Mouse (Mus musculus) hematopoietic stem cell, adult 5-6 weeks (primary cell): ENCODE results near the gene Rnf214. TPM values are rescaled to one million over a fixed set of nuclear protein-coding genes. Genes with fewer than 3 reads are reported as not detected.
A peak's percentile ranks its signal among the peaks of the same experiment; 100 is the strongest.

ENCODE experiments used
- ATAC-seq, 2 experiments: fragments of 125-278 bp in 1 of 2; replicated peaks in 1 of 2; 2 replicates each; pipeline ENCODE4 v1.8.0; 2016 to 2017; ENCODE audit warnings: inconsistent platforms in 2 of 2, mild to moderate bottlenecking in 2 of 2, moderate number of reproducible peaks in 2 of 2, low read depth in 1 of 2, moderate TSS enrichment in 1 of 2; ENCODE audit not compliant: low FRiP score in 2 of 2, poor library complexity in 2 of 2, severe bottlenecking in 2 of 2, insufficient read depth in 1 of 2, low TSS enrichment in 1 of 2
- total RNA-seq: library from RNA; stranded (forward); fragments of 172-1452, 232-1000 nt; gene quantifications from 2 replicates; pipeline ENCODE4 v1.2.3, GENCODE M21; 2017

Rnf214 gene
- total RNA-seq = 34.0 and 64.6 TPM in 2 replicates

DNA sequence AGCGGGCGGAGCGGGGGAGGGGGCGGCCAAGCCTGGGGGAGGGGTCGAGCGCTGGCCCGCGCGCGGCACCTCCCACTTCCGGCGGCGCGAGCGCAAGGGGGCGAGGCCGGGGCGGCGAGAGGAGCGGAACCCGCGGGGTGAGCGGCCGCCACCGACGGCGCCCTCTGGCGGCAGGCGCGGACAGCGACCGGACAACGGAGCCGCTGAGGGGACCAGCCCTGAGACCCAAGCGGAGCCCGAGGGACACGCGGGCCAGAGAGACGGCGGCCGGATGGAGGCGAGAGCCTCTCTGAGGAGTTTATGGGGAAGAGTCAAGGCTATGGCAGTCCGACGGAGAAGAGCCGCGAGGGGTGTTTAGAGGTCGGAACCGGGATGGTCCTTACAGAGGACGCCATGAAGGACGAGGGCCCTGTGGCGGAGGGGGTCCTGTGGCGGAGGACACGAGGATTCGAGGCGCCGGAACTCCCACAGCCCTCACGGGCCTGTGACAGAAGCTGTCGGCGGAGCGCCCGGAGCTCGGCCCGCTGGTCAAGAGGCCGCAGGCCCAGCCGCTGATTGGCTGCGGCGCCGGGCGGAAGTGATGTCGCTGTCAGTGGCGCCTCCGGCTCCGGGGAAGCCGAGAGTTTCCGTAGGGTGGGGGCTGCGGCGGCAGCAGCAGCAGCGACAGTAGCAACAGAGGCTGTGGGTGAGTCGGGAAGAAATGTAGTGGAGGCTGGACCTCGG, at the start of gene Rnf214, which contains the start of gene Pcsk7:
TSS of gene Rnf214 (minus strand) at position 557 of the 723 bp plus-strand sequence.
TSS of gene Pcsk7 (plus strand) at position 143 of the 723 bp plus-strand sequence.
- ATAC-seq = peak; percentile 69 to 84

GRCm38 (mm10) chr9:45955107-45955963, 48.6 kb upstream of the Rnf214 start, which contains the start of gene Sidt2:
Sidt2 (minus strand) TSS chr9:45955258.
- peak; percentile 82 to 87 for ATAC-seq

- peak in 1 of 2 experiments; percentile 25; a peak in 1 of 4 replicates for ATAC-seq
Observed at GRCm38 (mm10) chr9:45954294-45955106, 47.8 kb upstream of the Rnf214 start.

- ATAC-seq = 0 out of 4 replicates have a peak, but pooled peaks of 1 of the 2 experiments have one; percentile 3
Observed at GRCm38 (mm10) chr9:45953511-45954293, 47.0 kb upstream of the Rnf214 start.

DNA sequence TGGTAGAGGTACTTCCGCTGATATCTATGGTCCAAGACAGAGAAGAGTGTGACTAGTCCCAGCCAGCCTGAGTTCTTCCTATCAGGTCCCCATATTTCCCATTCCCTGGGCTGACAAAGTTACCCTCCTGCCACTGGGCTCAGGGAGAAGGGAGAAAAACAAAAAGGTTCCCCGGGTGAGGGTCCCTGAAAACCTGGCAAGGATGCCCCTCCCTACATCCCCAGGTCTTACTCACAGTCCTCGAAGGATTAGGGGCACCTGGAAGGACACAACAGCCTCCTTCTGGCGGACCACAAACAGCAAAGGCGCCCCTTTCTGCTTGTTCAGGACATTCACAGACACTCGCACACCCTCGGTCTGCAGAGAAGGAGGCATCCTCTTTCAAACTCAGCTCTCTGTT, 46.2 kb upstream of the Rnf214 start:
- no peak for ATAC-seq

GRCm38 (mm10) chr9:45952057-45952456, 45.3 kb upstream of the Rnf214 start:
- ATAC-seq = no peak

DNA sequence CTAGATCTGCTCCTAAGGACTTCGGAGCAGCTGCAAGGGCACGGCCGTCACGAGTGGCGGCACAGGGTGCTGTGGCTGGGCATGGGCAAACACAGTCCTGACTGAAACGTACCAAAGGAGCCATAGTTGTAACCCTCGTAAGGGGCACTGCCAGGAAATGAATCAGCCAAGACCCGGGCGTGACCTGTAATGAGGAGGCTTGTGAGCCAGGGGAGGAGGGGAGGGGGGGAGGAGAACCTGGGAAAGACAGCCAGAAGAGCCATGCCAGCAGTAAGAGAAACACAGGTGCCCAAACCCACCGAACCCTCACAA, 40.1 kb upstream of the Rnf214 start:
- ATAC-seq = no peak

GRCm38 (mm10) chr9:45946182-45946871, 39.6 kb upstream of the Rnf214 start:
- no peak for ATAC-seq

DNA sequence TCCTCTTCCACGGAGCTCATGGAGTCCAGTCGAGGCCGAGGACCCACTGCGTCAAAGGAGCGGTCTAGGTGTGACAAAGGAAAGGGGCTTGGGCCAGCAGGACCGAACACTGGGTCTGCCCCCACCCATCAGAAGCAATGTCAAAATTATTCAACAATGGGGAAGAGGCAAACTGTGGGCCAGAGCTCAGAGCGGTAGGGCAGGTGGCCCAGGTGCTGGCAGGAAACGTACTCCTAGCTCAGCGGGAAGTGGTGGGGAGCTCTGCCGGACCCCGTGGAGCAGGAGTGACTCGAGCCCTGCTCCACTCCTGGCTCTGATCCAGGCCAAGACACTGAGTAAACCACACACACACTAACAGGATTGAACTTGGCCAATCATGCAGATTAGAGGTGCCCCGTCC, 39.0 kb upstream of the Rnf214 start:
- peak; percentile 28 to 36 for ATAC-seq

DNA sequence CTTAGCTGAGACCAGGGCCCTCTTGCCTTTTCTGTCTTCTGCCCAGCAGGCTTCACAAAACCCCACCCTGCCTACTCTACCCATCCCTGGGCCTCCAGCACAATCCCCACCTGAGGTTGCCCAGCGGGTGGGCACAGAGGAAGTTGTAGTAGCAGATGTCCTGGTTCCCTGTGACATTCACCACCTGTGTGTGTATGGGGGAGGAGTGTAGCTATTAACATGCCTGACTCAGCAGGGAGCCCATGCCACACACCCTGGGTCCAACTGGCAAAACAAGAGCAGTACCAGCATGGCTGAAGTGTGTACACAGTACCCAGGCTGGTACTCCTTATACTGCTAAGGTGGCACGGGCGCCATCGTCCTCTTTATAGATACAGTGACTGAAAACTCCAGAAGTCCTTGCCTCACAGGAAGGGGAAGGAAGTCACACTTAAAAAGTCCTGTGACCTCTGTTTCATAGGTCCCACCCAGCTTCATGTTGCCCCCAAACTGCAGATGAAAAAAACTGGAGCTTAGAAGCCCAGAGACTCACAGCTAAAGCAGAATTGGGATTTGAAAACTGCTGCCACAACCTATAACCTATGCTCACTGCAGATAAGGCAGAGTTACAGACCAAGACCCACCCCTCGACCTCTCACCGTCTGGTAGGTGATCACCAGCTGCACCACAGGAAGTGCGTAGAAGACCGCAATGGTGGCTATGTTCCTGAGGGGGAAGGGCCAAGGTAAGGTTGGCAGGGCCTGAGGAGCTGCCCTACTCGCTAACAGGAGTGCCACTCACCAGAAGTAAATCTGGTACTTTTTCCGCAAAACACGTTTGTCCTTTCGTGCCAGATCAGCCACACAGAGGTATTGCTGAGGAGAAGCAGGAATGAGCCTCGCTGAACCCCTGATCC, 38.0 kb upstream of the Rnf214 start:
- peak; percentile 81 to 87 for ATAC-seq

- ATAC-seq = no peak
Observed at GRCm38 (mm10) chr9:45943628-45944505, 37.2 kb upstream of the Rnf214 start.

- ATAC-seq = no peak
Observed at GRCm38 (mm10) chr9:45942916-45943315, 36.2 kb upstream of the Rnf214 start.

DNA sequence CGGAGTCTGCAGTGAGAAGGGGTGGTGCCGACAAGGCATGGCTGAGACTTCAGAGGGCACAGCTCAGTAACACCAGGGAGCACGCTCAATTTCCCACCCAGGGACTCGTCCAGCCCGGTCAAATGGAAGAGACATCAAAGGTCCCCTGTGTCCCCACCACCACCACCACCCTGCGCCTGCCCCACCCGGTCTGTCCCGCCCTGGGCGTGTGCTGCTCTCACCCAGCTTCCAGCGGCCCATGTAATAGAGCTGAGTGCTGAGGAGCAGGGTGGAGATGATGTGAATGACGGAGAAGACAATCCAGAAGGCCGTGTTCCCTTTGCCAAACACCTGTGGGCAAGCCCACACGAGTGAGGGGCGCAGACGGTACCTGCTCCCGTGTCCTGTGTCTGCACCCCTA, 35.8 kb upstream of the Rnf214 start:
- ATAC-seq = no peak

DNA sequence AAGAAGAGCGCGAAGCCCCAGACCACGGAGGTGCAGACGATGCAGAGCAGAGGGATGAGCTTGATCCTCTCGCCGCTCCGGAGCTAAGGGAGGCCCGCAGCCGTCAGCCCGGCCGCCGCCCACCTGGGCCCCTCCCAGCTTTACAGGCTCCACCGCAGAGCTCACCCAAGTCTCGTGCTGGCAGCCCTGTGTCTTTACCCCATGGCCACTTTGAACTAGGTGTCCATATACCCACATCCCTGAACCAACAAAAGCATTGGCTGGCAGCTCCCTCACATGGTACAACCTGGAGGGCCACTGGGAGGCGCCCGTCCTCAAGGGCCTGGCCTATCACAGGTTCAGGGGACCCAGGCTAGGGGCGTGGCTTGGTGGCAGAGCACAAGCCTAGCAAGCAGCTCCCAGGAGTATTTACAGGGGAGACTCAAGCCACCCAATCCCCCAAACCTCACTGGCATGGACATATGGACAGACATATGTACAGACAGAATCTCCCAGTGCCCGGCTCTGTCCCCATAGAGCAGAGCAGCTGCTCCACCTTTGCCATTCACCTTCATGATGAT, 34.7 kb upstream of the Rnf214 start:
- ATAC-seq = no peak
